Mouse (Mus musculus): ENCODE measurements around the gene Tirap.

DNA sequence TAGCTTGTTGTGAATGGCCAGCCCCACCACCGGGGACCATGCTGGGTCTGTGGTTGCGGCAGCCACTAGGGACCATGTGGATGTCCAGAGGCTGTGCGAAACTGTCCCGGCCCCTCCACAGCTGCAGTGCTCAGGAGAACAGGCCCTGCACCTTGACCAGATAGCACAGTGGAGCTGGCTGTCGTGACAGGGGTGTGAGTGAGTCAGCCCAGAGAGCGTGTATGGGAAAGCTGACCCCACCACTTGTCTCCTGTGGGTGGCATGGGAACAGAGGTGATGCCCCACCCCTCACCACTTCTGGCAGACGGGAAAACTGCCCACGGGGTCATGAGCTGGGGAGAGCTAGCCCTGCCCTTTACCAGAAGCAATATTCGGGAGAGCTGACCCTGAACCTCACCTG, 55.0 kb downstream of the Tirap start:
- TF ChIP-seq CTCF (IDR thresholded peaks at IDR 0.05; ENCODE audit: low read depth, low read length) (no peak), POLR2A (IDR thresholded peaks at IDR 0.05; ENCODE audit: extremely low read depth, insufficient read depth, low read length) (no peak)

All from liver, adult 2 months (tissue).